Mouse (Mus musculus): ENCODE measurements at regions not wholly inside any gene's neighbourhood (a gene's known extent, or its start where the extent isn't known, plus 50 kb on each side); places are given as distances from the start of the nearest gene placed in this dataset.
"Not testable (repeated sequence)": the region's sequence is repeated elsewhere in the genome, so short reads cannot be mapped to it uniquely, and the experiment has no call there.

GRCm38 (mm10) chr6:3201507-3201906, 197.9 kb downstream of the Samd9l start:
- TF ChIP-seq GATA1 (IDR thresholded peaks at IDR 0.05; ENCODE audit: borderline replicate concordance, low read length); FLI1 (IDR thresholded peaks at IDR 0.05; ENCODE audit: low read length): not testable (repeated sequence)
